Mouse (Mus musculus) lung, adult 2 months (tissue): ENCODE data around the gene Skil.

Experiments
- CTCF ChIP-seq: fragments of 200-500 bp; IDR thresholded peaks from 2 replicates; pipeline ENCODE4 v1.5.1; 2011; ENCODE audit warnings: mild to moderate bottlenecking, low read length, control low read depth; ENCODE audit not compliant: insufficient read depth
- POLR2A ChIP-seq: fragments of 200-500 bp; IDR thresholded peaks from 2 replicates; pipeline ENCODE4 v1.6.1; 2011; ENCODE audit warnings: low read depth, mild to moderate bottlenecking, control low read depth, low read length, borderline replicate concordance; ENCODE audit errors: extremely low read depth

DNA sequence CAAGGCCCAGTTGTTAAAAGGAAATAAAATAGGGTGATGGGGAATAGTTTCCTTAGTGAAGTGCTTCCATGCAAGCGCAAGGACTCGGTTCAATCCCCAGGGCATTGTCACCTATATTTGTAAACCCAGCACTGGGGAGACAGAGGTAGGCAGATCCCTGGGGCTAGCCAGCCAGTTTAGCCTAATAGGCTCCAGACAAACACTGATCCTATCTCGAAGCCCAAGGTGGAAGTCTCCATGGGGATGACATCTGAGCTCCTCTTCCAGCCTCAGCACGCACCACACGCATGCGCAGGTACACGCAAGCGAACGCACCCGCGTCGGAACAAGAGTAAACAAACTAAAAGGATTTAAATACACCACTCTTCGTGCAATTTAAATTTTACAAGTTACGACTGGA lies 23.1 kb upstream of the Skil start:
- no peak for TF ChIP-seq CTCF
- TF ChIP-seq POLR2A, result no peak
